Mouse (Mus musculus) erythroblast, embryonic 14.5 days (primary cell): Measurements from ENCODE around the gene Dynll2.

Experiments
- GATA1 ChIP-seq: IDR thresholded peaks from 2 replicates; pipeline ENCODE4 v1.6.1; 2012; ENCODE audit warnings: low read length, inconsistent platforms, mixed read lengths
- TAL1 ChIP-seq: IDR thresholded peaks from 3 replicates; pipeline ENCODE4 v1.6.1; 2012; ENCODE audit warnings: low read length, inconsistent platforms, mixed read lengths

DNA sequence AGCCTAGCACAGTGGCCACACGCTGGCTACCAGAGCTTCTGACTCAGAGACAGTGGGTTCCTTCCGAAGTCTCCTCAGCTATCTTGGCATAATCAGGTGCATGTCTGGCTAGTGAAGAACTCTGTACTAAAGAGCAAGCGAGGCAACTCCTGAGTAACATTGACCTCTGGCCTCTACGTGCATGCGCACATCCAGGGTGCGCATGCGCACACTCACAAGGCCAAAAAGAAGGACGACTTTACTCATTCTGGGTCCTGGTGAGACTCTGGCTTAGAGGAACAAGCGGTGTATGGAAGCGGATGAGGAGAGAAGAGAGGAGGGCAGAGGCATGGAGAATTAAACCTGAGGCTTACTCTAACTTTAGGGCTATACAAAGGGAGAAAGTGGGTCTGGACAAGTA is 26.3 kb upstream of the Dynll2 start:
- TF ChIP-seq TAL1 (no peak), GATA1 (no peak)
